Mouse (Mus musculus) heart, postnatal 10 days (tissue): Measurements from ENCODE around the gene Pdgfc. TPM values are rescaled to one million over a fixed set of nuclear protein-coding genes. Genes with fewer than 3 reads are reported as not detected.

Experiments used
- DNase-seq, 2 experiments: peaks; one replicate each; pipeline ENCODE4 v3.0.0; 2021
- intact Hi-C: fragments of 180-260 bp; cut with DNase I; formaldehyde crosslinking; loops from one replicate; pipeline ENCODE4 v1.15.1; 2025
- total RNA-seq, 2 experiments: library from RNA; stranded (reverse); gene quantifications; 2 replicates each; pipeline ENCODE4 v1.2.3; 2021

The Pdgfc gene
- total RNA-seq: 1 to 10 TPM; 2.5 TPM

DNA sequence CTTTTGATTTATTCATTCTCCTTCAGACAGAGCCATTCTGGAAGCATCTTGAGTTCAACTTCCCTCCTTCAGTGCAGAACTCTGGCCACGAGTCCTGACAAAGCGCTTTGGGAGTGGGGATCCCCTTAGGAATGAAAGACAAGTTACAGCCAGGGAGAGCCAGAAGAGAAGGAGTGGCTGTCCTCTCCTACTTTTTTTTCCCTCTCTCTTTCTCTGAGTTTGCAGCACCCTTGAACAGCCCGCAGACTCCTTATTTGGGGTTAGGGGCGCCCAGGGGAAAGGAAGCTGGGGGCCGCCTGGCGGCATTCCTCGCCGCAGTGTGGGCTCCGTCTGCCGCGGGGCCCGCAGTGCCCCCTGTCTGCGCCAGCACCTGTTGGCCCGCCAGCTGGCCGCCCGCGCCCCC, at the start of gene Pdgfc:
Gene Pdgfc, plus strand, starts transcription at position 266 of the 403 bp plus-strand sequence.
- intact Hi-C loops: loop anchor here (2.0 to 10.0 kb wide), 3 partner anchors 79 to 951 kb away; no protein-coding TSS in a partner anchor
- DNase-seq: no peak

DNA sequence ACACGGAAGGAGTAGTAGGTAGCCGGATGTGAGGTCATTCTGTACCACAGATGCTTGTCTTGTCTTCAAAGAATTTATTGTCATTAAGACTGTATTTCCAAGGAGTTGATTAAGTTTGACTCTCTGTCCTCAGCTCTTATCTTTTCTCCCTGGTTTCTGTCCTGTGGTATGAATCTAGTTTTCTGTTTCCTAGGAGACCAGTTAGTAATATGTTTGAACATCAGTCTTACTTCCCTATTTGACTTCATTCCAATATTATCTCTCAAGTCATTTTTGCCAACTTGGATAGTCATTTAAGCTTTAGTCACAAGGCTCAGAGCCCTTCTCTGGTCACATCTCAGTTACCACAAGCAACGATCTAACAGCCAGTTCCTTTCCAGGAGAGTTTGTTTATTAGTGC, 27.0 kb upstream of the Pdgfc start:
- DNase-seq: no peak
- intact Hi-C loops: no loop called here

DNA sequence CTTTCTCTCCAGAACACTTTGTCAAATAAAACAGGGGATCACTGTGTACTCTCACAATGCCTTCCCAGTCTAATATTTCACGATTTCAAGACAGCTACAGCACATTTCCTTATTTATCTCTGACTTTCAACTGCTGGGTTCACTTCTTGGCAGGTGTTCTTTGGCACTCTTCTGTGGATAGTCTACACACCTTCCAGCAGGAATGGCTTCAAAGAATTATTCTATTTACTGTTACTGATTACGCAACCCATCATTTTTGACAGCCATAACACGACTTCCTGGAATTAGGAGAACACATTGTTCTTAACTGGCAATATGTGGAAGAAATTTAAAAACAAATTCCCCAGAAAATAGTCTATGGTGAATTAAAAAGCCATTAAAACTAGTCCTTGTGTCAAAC, 26.3 kb upstream of the Pdgfc start:
- intact Hi-C loops: no loop called here
- DNase-seq: no peak

DNA sequence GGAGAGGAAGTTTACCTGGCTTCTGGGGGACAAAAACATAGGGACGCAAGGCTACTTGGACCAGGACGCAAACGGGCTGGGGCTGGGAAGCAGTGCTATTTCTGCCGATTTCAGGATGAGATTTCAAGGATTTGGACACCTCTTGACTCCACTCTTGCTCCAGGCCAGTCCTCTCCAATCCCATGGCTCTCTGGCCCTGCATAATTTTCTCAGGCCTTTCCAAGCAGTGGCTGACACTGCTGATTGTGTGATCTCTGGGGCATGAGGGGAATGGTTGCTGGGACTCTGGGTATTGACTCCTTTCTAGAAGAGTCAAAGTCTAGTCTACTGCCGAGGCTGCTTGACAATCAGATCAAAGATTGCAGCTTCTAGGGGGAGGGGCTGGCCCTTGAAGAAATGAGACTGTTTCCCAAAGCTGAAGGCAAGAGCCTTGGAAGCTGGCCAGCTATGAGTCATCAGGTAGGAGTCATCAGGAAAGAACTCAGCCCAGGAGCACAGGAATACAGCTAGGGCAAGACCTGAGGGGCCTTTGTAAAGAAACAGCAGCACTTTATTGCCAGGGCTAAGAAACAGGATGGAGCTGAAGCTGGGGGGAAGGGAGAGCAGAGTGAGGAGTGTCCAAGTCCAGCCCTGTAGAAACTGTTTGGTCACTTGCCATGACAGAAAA, 18.7 kb upstream of the Pdgfc start:
- peak; percentile 29 to 44 for DNase-seq
- intact Hi-C loops: no loop called here

DNA sequence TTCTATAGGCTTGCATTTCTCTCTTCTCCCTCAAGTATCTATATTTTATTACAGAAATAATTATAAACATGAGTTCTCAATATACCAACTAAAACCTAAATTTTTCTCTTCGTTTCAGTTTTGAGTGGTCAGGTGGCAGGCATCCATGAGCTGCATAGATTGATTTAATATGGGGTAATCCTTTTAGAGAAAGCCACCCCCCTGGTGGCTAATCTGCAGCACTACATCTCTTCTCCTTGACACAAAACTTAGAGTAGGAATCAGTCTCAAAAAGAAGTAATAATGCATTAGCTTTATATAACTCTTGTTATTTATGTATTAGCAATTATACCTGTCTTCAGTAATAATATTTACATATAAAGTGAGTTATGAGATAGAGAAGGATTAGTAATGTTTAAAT, 16.2 kb upstream of the Pdgfc start:
- no peak for DNase-seq
- intact Hi-C loops: no loop called here

DNA sequence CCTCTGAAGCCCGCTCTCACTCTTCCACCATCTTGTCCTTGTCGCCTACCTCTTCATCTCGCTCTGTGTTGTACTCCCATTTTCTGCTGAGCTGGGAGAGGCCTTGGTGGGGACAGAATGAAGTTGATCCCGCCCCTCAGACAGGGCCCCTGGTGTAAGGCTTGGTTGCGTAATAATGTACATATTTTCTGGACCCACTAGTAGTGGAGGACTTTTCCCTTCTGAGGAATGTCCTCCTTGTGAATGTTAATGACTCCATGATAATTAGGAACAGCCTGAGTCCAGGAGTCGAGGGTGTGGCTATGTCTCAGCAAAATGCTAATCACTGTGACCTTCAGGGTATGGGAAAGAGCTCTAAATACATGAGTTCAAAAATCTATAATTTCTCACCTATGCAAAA, 14.4 kb upstream of the Pdgfc start:
- intact Hi-C loops: no loop called here
- no peak for DNase-seq

DNA sequence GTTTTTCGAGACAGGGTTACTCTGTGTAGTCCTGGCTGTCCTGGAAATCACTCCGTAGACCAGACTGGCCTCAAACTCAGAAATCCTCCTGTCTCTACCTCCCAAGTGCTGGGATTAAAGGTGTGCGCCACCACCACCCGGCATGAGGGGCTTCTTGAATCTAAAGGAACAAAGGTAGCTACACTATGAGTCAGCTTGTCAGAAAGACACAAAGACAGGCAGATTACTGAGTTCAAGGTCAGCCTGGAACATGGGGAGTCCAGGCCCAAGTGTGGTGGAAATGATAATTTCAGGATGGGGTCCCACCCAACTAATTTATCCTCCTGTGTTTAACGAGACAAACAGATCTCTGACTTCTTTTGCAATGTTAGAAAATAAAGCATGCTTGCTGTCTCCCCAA, 13.9 kb upstream of the Pdgfc start:
- no peak for DNase-seq
- intact Hi-C loops: no loop called here

DNA sequence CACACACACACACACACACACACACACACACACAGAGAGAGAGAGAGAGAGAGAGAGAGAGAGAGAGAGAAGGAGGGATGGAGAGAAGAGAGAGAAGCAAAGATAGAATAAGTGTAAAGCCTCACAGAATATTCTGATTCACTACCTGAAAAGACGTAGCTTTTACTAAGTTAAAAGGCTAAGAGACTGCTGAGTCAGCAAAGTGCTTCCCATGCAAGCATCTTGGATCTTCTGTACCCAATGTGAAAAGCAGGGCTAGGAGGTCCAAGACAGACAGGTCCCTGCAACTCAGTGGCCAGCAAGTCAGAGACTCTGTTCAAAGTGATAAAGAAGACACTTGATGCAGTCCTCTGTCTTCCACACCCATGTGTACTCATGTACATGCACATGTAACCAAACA, 13.4 kb upstream of the Pdgfc start:
- DNase-seq: no peak

DNA sequence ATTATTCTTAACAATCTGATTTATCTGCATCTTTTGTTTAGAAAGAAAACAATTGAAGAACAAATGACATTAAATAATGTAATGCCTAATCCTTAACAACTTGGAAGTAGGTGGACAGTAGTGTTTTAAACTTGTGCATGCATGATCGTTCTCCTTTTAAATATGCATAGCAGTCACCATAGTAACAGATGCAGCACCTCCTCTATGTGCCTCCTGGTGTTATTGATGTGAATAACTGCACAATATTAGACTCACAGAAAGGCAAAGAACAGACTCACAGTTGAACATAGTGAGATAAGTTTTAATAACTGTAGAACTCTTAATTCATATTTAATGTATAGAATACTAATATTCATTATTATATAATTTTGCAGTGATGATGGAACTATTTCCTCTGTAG, 12.6 kb upstream of the Pdgfc start:
- no peak for DNase-seq
- intact Hi-C loops: no loop called here

More for the DNA sequence above, 13.4 kb upstream of the Pdgfc start:
- intact Hi-C loops: no loop called here

DNA sequence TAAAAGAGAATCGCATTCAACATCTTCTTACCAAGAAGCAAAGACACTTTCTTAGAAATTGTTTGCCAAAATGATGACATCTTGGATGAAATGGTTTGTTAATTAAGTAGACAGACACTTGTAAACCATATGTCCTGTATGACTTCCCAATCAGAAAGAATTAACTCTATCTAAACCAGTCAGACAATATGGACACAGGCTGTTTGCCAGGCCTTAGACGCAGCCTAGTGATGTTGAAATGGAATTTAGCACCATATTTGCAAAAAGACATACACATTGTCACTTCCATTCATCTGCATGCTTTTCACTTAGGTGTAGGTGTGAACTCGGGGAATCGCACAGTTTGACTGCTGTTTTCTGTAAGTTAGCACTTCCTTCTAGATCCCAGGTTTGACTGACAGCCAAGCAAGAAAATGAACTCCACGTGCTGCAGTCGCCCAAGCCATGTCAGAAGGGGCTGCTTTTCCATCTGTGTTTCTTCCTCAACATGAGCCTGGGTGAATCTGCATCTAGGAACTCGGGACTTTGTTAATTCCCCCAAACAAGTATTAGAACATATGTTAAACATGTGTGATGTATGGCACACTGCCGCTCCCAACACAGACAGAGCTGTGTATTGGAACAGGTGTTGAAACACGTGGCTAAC, 10.5 kb upstream of the Pdgfc start:
- intact Hi-C loops: no loop called here
- no peak for DNase-seq

DNA sequence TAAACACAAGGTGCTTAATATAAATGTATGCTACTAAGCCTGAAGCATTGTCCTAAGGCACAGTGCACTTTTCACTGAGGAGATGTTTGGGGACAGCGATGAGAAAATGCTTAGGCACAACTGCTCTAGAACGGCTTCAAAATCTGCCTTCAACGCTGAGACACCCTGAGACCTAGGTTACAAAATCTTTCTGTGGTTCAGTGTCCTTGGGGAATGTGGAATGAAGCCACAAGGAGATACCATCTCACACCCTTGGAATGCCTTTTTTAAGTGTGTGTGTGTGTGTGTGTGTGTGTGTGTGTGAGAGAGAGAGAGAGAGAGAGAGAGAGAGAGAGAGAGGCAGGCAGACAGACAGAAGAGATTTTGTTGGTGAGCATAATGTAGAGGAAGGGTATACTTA, 7.9 kb upstream of the Pdgfc start:
- DNase-seq: no peak
- intact Hi-C loops: no loop called here

DNA sequence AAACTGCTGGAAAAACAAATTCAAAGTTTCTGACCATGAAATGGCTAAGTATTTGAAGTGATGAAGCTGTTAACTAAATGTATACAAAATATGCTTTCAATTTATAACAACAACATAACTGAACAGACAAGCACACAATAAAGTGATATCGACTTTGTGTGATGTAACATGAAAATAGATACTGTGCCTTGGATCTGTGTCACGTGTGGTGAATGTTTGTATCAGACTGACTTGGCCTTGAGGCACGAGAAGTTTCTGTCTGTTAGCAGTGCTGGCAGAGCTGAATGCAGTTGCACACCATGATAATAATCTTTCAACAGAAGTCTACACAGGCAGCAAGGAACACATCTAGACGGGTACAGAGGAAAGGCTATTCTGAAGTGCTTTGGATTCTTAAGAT, 6.9 kb upstream of the Pdgfc start:
- intact Hi-C loops: no loop called here

DNA sequence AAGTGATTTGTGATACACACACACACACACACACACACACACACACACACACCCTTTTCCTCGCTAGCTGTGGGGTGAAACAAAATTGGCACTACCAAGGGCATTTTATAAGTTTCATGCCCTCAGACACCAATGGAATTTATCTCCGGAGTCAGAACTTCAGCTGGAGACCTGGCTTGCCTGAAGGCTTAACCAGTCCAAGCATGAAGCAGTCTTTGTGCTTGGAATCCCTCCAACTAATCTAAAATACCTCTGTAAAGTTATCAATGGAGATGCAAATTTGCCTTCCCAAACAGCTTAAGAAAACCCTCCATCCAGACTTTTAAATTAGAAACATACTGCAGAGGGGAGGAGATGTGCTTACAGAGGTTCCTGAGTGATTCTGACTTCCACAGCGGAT, 6.3 kb upstream of the Pdgfc start:
- DNase-seq: no peak
- intact Hi-C loops: loop anchor here (10.0 kb wide), 1 partner anchor 945 kb away; no protein-coding TSS in a partner anchor

More for the DNA sequence above, 6.9 kb upstream of the Pdgfc start:
- DNase-seq: no peak

DNA sequence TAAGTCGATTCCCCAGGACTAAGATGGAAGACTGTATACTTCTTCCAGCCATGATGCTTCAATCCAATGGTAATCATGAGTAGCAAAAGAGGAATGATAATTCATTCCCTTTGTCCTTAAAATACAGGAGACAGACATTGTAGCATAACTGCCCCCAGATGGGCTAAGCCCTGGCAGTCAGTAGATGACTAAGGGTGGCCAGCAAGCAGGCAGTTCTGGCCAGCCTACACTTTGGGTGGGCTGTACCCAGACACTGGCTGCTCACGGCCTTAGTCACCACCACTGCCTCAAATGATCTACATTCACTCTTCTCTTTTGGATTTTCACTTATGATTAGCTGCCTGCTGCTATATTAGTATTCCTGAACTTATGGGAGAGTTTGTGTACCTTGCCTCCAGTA, 5.9 kb upstream of the Pdgfc start:
- no peak for DNase-seq
- intact Hi-C loops: loop anchor here (10.0 kb wide), 1 partner anchor 946 kb away; no protein-coding TSS in a partner anchor

DNA sequence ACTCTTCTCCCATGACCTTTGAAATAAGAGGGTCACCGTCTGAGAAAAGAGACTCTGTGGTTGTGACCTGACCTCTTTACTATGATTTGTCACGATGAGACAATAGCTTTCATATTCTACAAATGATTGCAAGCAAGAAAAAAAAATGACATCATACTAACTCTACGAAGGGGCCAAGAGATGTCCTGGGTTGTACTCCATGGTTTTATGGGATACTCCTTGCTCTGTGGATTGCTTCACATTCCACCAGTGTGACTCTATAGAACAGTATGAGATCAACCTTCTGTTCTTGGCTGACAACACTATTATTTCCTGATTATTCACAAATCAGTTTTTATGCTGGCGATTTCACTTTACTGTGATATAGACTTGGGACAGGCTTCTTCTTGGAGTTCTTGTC, 4.2 kb upstream of the Pdgfc start:
- intact Hi-C loops: loop anchor here (10.0 kb wide), 1 partner anchor 947 kb away; no protein-coding TSS in a partner anchor
- DNase-seq: no peak

DNA sequence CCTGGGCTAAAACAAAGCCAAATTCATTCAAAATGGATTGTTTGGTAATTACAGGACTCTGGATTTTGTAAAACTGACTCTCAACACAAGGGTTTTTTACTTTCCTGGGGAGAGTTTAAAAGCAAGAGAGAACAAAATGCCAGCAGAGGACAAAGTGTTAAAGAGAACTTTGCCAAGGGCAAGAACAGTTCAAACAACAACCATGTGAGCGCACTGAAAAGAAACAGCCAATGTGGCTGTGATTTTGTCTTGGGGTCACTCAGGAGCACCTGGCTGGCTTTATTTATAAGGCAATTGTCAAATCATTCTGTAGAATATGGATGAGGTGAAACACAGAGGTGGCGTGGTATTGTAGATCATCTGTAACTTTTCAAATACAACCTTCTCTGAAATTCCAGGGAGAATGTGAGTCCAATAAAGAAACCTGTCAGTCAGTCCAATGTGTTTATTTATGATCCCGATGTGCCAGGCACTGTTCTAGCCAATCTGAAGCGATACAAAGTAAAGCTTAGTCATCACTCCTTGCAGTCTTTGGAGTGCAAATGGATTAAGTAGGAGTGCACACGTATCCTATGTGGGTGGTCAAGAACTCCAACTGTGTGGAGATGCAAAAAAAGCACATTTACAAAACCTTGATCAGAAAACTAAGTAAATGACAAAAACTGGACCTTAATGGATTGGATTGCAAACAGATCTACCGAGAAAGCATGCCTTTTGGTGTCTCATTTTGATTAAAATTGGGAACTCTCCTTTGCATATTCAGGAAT, 1.7 kb upstream of the Pdgfc start:
- no peak for DNase-seq
- intact Hi-C loops: loop anchor here (5.0 to 10.0 kb wide), 2 partner anchors 77 to 950 kb away; no protein-coding TSS in a partner anchor

DNA sequence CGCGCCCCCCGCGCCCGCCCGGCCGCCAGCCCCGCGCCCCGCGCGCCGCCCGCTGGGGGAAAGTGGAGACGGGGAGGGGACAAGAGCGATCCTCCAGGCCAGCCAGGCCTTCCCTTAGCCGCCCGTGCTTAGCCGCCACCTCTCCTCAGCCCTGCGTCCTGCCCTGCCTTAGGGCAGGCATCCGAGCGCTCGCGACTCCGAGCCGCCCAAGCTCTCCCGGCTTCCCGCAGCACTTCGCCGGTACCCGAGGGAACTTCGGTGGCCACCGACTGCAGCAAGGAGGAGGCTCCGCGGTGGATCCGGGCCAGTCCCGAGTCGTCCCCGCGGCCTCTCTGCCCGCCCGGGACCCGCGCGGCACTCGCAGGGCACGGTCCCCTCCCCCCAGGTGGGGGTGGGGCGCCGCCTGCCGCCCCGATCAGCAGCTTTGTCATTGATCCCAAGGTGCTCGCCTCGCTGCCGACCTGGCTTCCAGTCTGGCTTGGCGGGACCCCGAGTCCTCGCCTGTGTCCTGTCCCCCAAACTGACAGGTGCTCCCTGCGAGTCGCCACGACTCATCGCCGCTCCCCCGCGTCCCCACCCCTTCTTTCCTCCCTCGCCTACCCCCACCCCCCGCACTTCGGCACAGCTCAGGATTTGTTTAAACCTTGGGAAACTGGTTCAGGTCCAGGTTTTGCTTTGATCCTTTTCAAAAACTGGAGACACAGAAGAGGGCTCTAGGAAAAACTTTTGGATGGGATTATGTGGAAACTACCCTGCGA, 517 bp downstream of the Pdgfc start:
- intact Hi-C loops: loop anchor here (2.0 to 10.0 kb wide), 3 partner anchors 79 to 952 kb away; no protein-coding TSS in a partner anchor
- DNase-seq: peak; percentile 59 to 60

DNA sequence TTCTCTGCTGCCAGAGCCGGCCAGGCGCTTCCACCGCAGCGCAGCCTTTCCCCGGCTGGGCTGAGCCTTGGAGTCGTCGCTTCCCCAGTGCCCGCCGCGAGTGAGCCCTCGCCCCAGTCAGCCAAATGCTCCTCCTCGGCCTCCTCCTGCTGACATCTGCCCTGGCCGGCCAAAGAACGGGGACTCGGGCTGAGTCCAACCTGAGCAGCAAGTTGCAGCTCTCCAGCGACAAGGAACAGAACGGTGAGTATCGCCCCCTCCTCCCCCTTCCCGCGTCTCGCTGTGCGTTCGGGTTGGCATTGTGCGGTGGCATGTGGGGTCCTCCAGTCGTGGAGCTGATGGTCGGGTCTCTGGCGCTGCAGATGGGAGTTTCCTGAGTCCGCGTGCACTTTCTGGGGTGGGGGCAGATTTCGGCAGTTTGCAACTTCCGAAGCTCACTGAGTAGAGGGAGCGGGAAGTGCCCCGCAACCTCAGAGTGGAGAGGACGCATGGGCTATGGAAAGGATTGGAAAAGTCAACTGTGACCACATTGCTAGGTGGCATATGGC, 1.2 kb downstream of the Pdgfc start:
- intact Hi-C loops: loop anchor here (2.0 to 10.0 kb wide), 3 partner anchors 80 to 953 kb away; no protein-coding TSS in a partner anchor
- DNase-seq: peak; percentile 36 to 43

DNA sequence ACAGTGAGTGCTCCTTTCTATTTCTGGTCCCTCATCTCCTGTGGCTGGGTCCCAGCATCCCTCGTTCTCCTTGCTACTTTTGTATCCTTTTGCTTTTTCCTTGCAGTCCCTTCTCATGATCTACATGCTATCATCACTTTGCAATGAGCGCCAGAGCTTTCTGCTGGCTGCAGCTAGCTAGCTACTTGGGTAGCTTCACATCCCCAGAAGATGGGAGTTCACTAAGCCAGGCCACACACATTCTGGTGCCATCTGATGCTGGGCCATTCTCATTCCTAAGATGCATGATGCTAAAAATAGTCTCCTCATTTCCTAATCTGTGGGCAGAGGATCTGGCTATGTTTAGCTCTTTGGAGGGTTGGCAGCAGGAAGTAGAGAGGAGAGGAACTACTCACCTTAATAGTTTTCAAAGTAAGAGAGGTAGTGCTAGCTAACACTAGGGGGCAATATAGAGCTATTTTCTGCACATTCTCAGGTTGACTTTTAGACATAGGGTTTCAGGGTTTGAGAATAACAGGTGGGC, 3.0 kb downstream of the Pdgfc start:
- intact Hi-C loops: loop anchor here (1.0 to 10.0 kb wide), 4 partner anchors 82 to 954 kb away; no protein-coding TSS in a partner anchor
- DNase-seq: peak; percentile 31 to 33
